Mouse (Mus musculus) C2C12 (cell line): ENCODE measurements around the gene Arhgef10l. TPM values are rescaled to one million over a fixed set of nuclear protein-coding genes. Genes with fewer than 3 reads are reported as not detected.

ENCODE experiments used
- H3K27me3 ChIP-seq: one replicate; pipeline ENCODE4 v1.6.1; 2011; ENCODE audit not compliant: control insufficient read depth, insufficient read depth, insufficient read length
- H3K36me3 ChIP-seq: one replicate; pipeline ENCODE4 v1.6.1; 2011; ENCODE audit not compliant: control insufficient read depth, insufficient read depth
- H3K4me3 ChIP-seq: one replicate; pipeline ENCODE4 v1.5.1; 2011; ENCODE audit warnings: mild to moderate bottlenecking, control low read depth; ENCODE audit not compliant: poor library complexity, insufficient read depth, severe bottlenecking
- H3K79me2 ChIP-seq: one replicate; pipeline ENCODE4 v1.6.1; 2011; ENCODE audit not compliant: control insufficient read depth, insufficient read depth
- H3K79me3 ChIP-seq: one replicate; pipeline ENCODE4 v1.6.1; 2011; ENCODE audit warnings: low read depth, control low read depth
- H3ac ChIP-seq: one replicate; pipeline ENCODE3; 2011; ENCODE audit warnings: low read depth; ENCODE audit not compliant: control insufficient read depth, insufficient read length
- CEBPB ChIP-seq: IDR thresholded peaks from one replicate; pipeline ENCODE4 v1.6.1; 2011; ENCODE audit warnings: low read depth, mild to moderate bottlenecking, control low read depth, moderate library complexity
- CTCF ChIP-seq: IDR thresholded peaks from one replicate; pipeline ENCODE4 v1.5.1; 2011; ENCODE audit not compliant: control insufficient read depth, insufficient read depth, insufficient read length
- FOSL1 ChIP-seq: IDR thresholded peaks from one replicate; pipeline ENCODE4 v1.8.0; 2011; ENCODE audit warnings: mild to moderate bottlenecking, low read length; ENCODE audit not compliant: poor library complexity, insufficient read depth, severe bottlenecking
- MAX ChIP-seq: IDR thresholded peaks from one replicate; pipeline ENCODE4 v1.6.1; 2011; ENCODE audit warnings: mild to moderate bottlenecking, control low read depth
- MYOD1 ChIP-seq: IDR thresholded peaks from one replicate; pipeline ENCODE4 v1.6.1; 2011; ENCODE audit warnings: low read depth; ENCODE audit not compliant: control insufficient read depth, insufficient read length
- MYOG ChIP-seq: IDR thresholded peaks from one replicate; pipeline ENCODE4 v1.6.1; 2011; ENCODE audit not compliant: control insufficient read depth, insufficient read length; ENCODE audit errors: extremely low read depth
- USF1 ChIP-seq: IDR thresholded peaks from one replicate; pipeline ENCODE4 v1.6.1; 2011; ENCODE audit warnings: low read depth, mild to moderate bottlenecking, control low read depth, moderate library complexity
- polyA plus RNA-seq: library from polyadenylated mRNA; unstranded; fragments of >200 nt; fragmentation: generic; extraction: Trizol; gene quantifications from one replicate; pipeline ENCODE4 v1.2.1, GENCODE M21; 2012; ENCODE audit warnings: missing spikeins

Gene Arhgef10l
- polyA plus RNA-seq, 1 experiment: 27.8 TPM

- H3K79me2 ChIP-seq: no peaks in the 10 kb centered on the region
- peaks cover 12% of the 10 kb centered on the region for H3K36me3 ChIP-seq
Observed at GRCm38 (mm10) chr4:140582390-140583088, 83.3 kb downstream of the Arhgef10l start.

GRCm38 (mm10) chr4:140581730-140582389 lies 84.0 kb downstream of the Arhgef10l start:
- Histone ChIP-seq H3K79me2 (no peaks in the 10 kb centered on the region), H3K79me3 (no peaks in the 10 kb centered on the region), H3K27me3 (no peaks in the 10 kb centered on the region), H3ac (no peak overlapping the region), H3K4me3 (no peak overlapping the region), H3K36me3 (peaks cover 16% of the 10 kb centered on the region)
- TF ChIP-seq CEBPB: no peak
- TF ChIP-seq MAX: no peak
- no peak for TF ChIP-seq MYOG
- TF ChIP-seq CTCF: no peak
- TF ChIP-seq FOSL1: no peak
- no peak for TF ChIP-seq MYOD1
- TF ChIP-seq USF1: no peak

More at GRCm38 (mm10) chr4:140582390-140583088, 83.3 kb downstream of the Arhgef10l start:
- Histone ChIP-seq H3K4me3 (no peak overlapping the region), H3K27me3 (no peaks in the 10 kb centered on the region), H3ac (no peak overlapping the region), H3K79me3 (no peaks in the 10 kb centered on the region)
- no peak for TF ChIP-seq CTCF

- Histone ChIP-seq H3K79me2 (no peaks in the 10 kb centered on the region), H3K4me3 (no peak overlapping the region), H3K27me3 (no peaks in the 10 kb centered on the region), H3ac (no peak overlapping the region), H3K36me3 (peaks cover 19% of the 10 kb centered on the region), H3K79me3 (no peaks in the 10 kb centered on the region)
- TF ChIP-seq MYOD1 (no peak), MAX (no peak), CEBPB (no peak), MYOG (no peak), USF1 (no peak)
Observed at GRCm38 (mm10) chr4:140581341-140581729, 84.5 kb downstream of the Arhgef10l start.

DNA sequence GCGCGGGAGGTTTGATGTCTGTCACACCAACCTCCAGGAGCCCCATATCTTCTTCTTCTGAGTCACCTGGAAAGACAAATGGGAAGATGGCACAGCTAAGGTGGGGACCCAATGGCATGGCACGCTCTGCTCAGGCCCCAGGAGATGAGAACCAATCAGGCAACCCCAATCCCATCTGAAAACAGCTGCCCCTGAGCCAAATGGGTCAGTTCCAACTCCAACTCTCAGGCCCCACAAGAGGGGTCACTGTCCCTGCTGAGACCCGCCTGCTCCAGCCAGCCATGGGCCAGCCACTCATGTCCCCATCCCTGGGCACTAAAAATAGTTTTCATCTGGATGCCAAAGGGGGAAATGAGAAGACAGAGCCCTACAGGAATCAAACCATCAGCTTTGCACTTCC lies 84.9 kb downstream of the Arhgef10l start:
- Histone ChIP-seq H3K4me3 (no peak overlapping the region), H3K36me3 (peaks cover 22% of the 10 kb centered on the region), H3K79me3 (no peaks in the 10 kb centered on the region), H3K27me3 (no peaks in the 10 kb centered on the region), H3ac (no peak overlapping the region), H3K79me2 (no peaks in the 10 kb centered on the region)
- TF ChIP-seq FOSL1 (no peak), MYOD1 (no peak)

DNA sequence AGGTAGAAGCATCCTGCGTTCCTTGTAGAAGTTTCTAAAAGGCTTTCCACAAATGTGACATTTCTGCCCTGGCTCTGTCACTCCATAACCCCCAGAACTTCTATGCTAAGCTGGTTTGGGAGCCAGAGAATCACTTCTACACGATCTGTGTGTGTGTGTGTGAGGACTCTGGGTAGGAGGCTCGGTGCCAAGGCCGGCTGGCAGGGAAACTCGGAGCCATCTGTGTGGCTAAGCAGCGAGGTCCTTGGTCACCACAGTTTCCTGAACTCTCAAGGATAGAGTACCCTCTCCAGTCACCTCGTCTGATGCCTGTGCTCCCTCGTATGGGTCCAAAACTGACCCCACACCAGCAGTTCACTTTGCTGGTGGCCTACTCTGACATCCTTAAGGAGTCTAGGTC lies 86.2 kb downstream of the Arhgef10l start:
- Histone ChIP-seq H3K79me3 (no peaks in the 10 kb centered on the region), H3K36me3 (peaks cover 25% of the 10 kb centered on the region), H3K27me3 (no peaks in the 10 kb centered on the region), H3ac (no peak overlapping the region), H3K4me3 (no peak overlapping the region), H3K79me2 (no peaks in the 10 kb centered on the region)
- TF ChIP-seq MYOG (no peak), FOSL1 (no peak)

- Histone ChIP-seq H3ac (no peak overlapping the region), H3K27me3 (no peaks in the 10 kb centered on the region), H3K4me3 (no peak overlapping the region), H3K79me3 (no peaks in the 10 kb centered on the region), H3K36me3 (peaks cover 25% of the 10 kb centered on the region), H3K79me2 (no peaks in the 10 kb centered on the region)
- TF ChIP-seq MAX: no peak
- no peak for TF ChIP-seq CEBPB
- no peak for TF ChIP-seq MYOG
- TF ChIP-seq CTCF: no peak
- no peak for TF ChIP-seq FOSL1
- TF ChIP-seq USF1: no peak
- no peak for TF ChIP-seq MYOD1
Observed at GRCm38 (mm10) chr4:140579149-140579548, 86.7 kb downstream of the Arhgef10l start.
